Mouse (Mus musculus) left cerebral cortex, postnatal 4 days (tissue): ENCODE data around the gene Actl6a. TPM values are rescaled to one million over a fixed set of nuclear protein-coding genes. Genes with fewer than 3 reads are reported as not detected.
"Not testable (repeated sequence)": the region's sequence is repeated elsewhere in the genome, so short reads cannot be mapped to it uniquely, and the experiment has no call there.

Experiments
- DNase-seq: peaks from one replicate; pipeline ENCODE4 v3.0.0-alpha.2; 2022
- intact Hi-C: fragments of 180-260 bp; cut with DNase I; formaldehyde crosslinking; loops from one replicate; pipeline ENCODE4 v1.15.1; 2025
- total RNA-seq, 2 experiments: library from RNA; stranded (reverse); gene quantifications; 2 replicates each; pipeline ENCODE4 v1.2.3; 2021

Gene Actl6a
- total RNA-seq, 2 experiments from 2014 or later: 21.6 to 23.9 TPM

DNA sequence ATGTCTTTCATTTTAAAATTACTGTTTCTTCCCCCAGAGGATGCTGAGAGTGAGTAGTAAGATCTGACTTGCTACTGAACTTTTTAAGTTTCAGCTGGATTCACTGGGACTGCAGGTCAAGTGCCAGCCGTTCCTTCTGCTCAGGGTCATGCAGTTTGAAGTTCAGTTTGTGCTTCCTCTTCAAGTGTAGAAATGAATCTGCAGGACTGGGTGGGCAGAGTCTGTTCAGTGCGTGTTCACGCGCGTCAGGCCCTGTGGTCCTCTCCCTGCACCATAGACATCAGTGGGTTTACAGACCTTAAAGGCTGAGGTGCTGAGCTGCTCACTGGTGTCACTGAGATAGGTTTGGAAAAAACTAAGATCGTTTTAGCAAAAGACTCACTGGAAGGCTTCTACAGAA lies 38.9 kb downstream of the Actl6a start:
- intact Hi-C loops: no loop called here
- DNase-seq: no peak

DNA sequence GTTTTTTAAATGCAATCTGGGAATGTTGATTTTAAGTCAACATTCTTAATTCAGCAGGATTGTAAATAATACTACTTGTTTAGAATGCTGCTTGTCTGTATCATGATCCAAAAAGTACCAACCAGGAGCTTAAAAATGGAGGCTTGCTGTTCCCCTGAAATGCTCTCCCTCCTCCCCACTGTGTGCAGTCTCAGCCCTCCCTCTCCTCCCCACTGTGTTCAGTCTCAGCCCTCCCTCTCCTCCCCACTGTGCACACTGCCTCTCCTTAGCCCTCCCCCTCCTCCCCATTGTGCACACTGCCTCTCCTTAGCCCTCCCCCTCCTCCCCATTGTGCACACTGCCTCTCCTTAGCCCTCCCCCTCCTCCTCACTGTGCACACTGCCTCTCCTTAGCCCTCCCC lies 39.3 kb downstream of the Actl6a start:
- intact Hi-C loops: not testable (repeated sequence)

DNA sequence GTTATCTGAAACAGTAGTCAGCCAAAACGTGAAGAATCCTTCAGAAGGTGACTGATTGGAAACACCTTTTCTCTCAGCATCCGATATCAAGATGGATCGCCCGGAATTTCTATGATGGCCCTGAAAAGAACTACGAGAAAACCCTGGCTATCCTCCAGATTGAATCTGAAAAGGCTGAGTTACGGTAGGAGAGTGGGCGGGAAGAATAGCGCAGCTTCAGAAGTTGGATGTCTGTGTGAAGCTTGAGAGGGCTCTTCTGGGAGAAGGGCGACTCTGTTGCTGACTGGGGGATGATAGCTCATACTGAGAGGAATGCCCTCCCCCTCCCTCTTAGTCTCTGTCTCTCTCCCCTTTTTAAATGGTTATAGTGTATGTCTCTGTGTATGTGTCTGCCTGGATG lies 42.3 kb downstream of the Actl6a start:
- DNase-seq: no peak
- intact Hi-C loops: no loop called here

More for the DNA sequence above, 39.3 kb downstream of the Actl6a start:
- not testable (repeated sequence) for DNase-seq

DNA sequence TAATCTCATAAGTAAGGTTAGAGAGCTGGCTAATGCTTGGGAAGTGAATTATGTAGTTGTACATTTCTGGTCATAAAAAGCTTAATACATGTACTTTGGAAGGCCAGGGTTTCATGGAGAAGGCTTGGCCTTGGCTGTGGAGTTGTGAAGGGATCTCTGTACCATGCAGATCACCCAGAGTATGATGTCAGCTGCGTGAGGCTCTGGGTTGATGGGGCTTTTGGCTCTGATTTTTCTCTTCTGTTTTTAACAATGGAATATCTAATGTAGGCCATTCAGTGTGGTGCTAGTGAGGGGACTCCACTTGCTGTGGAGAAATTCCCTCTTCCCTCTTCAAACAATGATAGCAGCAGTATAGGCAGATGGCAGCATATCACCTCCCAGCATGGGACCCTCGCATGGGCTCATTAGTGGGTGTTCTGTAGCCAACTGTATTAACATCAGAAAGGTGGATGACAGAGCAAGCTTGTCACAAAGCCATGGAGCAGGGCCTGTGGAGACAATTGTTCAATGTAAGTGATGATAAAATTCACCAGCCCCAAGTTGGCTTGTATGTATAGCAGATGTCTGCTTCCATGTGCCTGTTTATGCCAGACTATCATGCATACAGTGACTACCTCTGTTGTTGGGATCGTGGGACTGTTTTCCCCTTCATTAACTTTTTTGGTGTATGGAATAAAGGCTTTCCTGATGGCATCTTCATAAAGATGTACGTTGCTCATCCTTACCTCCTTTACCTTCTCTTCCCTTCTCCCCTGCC lies 43.9 kb downstream of the Actl6a start:
- intact Hi-C loops: loop anchor here (5.0 kb wide), 1 partner anchor 67 kb away; the partner anchor contains the start of gene Usp13
- DNase-seq: peak; percentile 14

DNA sequence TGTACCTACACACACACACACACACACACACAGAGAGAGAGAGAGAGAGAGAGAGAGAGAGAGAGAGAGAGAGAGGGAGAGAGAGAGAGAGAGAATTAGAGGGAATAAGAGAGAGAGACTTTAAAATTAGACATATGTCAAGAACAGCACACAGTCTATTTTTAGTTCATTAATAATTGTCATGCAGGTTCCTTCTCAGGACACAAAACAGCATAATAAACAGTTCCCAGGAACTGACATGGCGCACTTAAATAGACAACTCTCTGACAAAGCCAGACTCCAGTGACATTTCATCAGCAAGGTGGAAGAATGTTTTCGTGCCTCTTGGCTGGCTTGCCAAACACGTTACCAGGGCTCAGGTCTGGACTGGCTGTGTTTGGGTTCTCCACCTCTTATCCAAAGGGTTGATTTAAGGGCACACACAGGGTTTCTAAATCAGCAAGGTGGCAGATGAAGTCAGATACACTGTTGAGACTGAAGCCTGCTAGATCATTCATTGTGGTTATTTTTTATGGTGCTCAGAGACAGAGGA lies 48.4 kb downstream of the Actl6a start:
- intact Hi-C loops: loop anchor here (5.0 kb wide), 1 partner anchor 63 kb away; the partner anchor contains the start of gene Usp13
- no peak for DNase-seq

DNA sequence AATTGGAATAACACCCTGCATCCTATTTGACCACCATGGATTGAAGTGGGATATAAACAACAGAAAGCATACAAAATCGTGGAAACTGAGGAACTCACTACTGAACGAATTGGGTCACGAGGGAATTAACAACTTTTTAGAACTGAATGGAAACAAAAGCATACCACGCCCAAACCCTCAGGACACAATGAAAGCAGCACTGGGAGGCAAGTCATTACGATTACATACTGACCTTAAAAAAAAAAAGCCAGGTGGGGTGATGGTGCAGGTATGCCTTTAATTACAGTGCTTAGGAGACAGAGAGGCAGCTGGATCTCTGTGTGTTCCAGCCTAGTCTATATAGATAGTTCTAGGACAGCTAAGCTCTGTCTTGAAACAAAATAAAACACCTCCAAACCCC lies 53.1 kb downstream of the Actl6a start:
- DNase-seq: no peak
- intact Hi-C loops: no loop called here

DNA sequence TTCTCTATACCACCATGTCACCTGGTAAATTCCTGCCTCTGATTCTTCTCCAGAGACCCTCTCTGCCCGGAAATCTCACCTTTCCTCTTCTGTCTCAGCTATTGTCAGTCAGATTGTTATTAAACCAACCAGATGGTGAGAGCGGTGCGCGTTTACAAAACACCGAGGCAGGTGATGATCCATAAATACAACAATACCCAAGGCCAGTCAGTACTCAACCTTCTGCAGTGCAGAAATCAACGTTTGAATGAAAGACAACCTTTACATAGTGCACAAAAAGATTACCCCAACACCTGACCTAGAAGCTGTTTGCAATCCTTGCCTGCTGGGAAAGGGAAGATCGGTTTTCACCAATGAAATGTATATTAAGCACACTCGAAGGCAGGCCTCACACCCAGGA lies 56.9 kb downstream of the Actl6a start:
- intact Hi-C loops: no loop called here
- DNase-seq: no peak

DNA sequence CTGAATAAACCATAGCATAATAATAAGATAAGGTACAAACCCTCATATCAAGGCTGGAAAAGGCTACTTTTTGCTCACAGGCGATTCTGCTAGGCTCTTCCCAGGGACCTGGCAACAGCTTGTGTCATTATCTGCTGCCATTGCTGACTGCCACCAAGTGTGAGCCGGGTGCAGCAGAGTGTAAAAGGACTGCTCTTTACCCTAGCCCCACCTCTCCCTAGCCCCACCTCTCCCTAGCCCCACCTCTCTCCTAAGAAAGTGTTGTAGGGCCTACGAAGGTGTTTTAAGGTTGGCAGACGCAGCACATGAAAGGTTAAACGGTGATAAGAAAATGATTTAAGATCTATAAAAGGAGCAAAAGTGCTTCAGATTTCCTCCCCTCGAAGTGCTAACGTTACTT lies 57.8 kb downstream of the Actl6a start:
- DNase-seq: no peak
- intact Hi-C loops: no loop called here

DNA sequence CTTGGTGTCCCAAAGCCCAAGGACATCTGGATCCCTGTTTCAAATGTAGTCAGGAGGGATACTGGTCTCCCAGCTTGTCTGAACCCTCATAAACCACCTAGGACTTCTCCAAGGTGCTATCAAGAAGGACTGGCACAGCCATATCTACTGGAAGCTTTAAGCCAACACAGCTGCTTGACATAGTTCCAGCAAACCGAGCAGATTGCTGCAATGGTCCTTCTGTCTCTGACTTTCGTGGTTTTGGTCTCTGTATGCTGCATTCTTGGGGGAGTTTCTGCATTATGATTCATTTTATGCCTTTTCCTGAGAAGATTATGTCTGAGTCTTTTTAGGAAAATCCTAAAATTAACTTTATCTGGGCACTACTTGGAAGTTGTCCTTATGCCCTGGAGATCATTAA lies 64.7 kb downstream of the Actl6a start:
- DNase-seq: no peak
- intact Hi-C loops: no loop called here

Other genes with a start within 250 kb of the Actl6a start
- gene Kcnmb3, start 214.1 kb upstream of the Actl6a start, total RNA-seq: under 1 TPM in 1 of 2 experiments, not detected in 1; 0.60 TPM
- gene Zfp639, start 196.0 kb upstream of the Actl6a start, total RNA-seq: 10 to 100 TPM; 55.2 to 60.8 TPM
- 100 to 1,000 TPM; 102 to 128 TPM for gene Mfn1, start 176.8 kb upstream of the Actl6a start, total RNA-seq
- 100 to 1,000 TPM; 148 to 154 TPM for gene Gnb4, start 89.7 kb upstream of the Actl6a start, total RNA-seq
- gene Ndufb5, start 30.7 kb downstream of the Actl6a start, total RNA-seq: 100 to 1,000 TPM; 140 to 145 TPM
- 10 to 100 TPM; 21.4 to 24.0 TPM for gene Mrpl47, start 31.3 kb downstream of the Actl6a start, total RNA-seq
- gene Usp13, start 111.2 kb downstream of the Actl6a start, total RNA-seq: 10 to 100 TPM; 25.3 to 28.5 TPM